Mouse (Mus musculus): ENCODE results near the gene Gm28305. TPM values are rescaled to one million over a fixed set of nuclear protein-coding genes. Genes with fewer than 3 reads are reported as not detected.

The Gm28305 gene
- polyA plus RNA-seq (2012; rRNA removed) = not detected in 2 replicates

GRCm38 (mm10) chr9:104040362-104040761, at the start of gene Gm28305:
TSS of gene Gm28305 (plus strand) at chr9:104040662.
- no peak for DNase-seq (ENCODE audit: low spot score)

DNA sequence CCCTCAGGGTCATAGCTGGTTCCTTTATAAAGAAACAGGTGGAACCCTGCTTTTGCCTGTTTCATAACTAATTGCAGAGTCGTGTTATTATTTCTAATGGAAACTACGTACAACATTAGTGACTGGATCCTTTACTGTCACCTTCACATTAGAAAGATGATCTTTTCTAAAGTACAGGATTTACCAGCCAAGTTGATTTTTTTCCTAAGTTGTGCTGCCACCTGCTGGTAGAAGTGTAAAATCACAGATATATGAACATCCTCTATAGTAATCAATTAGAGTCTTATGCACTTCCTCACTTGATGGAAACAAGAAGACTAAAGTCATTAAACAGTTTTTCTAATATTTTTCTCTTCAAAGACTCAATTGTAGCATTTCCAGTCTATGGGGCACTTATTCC, 44.0 kb upstream of the Gm28305 start:
- DNase-seq (ENCODE audit: low spot score) = no peak

DNA sequence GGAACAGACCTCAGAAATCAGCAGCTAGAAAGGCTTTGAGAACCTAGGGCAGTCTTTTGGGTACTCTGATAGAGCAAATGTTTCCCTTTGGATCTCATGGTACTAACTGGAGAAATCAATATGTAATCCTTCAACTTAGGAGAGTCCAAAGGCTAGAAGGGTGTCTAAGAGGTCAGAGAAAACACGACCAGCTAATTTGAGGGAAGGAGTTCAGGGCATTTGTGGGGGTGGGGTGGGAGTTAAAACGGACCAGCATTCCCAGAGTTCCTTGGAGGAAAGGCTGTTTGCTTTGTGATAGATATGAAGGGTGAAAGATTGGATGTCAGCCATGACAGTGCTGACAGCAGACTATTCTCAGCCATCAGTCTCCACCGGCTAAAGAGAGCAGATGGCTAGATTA, 39.9 kb upstream of the Gm28305 start:
- DNase-seq (ENCODE audit: low spot score) = no peak

DNA sequence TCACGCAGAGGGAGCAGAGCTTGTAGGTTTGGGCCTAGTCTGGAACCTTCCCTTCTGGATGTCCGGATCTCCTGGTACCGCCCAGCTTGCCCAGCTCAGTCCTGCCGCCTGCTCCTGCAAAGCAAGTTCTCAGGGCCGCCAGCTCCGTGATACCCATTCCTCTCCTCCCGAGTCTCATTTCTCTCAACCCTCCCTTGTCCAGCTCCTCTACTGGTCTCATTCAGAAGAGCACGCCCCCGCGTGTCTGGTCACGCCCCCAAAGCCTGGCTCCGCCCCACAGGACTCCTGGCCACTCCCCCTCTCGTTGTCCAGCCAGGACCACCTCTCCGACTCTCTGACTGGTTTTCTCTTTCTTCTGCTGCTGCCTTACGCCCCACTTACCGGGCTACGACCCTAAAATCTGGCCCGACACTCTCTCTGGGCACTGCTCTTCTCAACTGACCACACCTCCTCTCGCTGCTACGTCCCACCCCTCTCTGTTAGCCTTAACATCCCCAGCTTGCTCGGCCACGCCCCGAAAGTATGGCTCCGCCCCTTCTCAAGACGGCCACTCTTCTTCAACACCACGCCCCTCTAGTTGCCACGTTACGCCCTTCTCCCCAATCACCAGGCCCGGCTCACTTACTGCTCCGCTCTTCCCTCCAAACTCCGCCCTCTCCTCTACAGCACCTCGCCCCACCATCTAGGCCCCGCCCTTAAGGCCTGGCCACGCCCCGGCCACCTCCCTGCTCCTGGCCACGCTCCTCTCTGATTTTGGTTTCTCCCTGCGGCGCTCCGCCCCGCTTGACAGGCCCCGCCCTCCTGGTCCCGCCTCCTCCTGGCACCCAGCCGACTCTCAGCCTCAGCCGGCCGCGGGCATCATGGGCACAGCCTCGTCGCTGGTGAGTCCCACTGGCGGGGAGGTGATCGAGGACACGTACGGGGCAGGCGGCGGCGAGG, 38.3 kb upstream of the Gm28305 start, which contains the start of gene Nphp3:
Gene Nphp3 (plus strand): TSS at position 624 of the 939 bp plus-strand sequence.
- DNase-seq (ENCODE audit: low spot score) = peak; percentile 94

GRCm38 (mm10) chr9:104002913-104003330, 37.5 kb upstream of the Gm28305 start:
- DNase-seq (ENCODE audit: low spot score) = no peak

- DNase-seq (ENCODE audit: low spot score) = no peak
Observed at GRCm38 (mm10) chr9:104014526-104014925, 25.9 kb upstream of the Gm28305 start.

DNA sequence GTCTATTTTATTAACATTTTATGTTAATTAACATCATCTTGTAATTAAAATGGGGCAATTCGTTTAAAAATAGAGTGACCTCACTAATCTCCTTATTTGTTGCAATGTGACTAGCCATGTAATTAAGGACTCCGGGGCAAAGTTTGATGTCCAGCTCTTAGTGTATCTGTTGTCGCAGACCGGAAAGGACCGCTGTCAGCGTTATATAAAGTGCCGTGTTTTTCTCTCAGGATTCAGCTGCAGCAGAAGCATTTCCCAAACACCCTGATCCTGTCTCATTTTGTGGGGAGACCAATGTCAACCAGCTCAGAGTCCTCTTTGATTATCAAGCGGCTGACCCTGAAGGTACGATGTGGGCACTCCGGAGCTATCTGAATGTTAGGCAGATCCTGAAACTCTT, 19.4 kb upstream of the Gm28305 start:
- no peak for DNase-seq (ENCODE audit: low spot score)

DNA sequence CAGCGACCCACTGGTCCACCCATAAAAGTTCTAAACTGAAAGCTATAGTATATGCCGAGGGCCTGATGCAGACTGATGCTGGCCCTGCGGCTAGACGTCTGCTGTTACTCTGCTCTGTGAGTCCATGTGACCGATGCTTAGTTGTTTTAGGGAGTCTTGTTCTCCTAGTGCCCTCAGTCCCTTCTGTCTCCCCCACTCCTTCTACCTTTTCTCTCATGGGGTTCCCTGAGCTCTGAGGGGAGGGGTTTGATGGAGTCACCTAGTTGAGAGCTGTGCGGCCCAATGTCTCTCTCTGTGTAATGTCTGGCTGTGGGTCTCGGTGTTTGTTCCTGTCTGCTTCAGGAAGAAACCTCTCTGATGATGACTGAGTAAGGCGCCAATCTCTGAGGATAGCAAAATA, 13.3 kb upstream of the Gm28305 start:
- DNase-seq (ENCODE audit: low spot score) = no peak

DNA sequence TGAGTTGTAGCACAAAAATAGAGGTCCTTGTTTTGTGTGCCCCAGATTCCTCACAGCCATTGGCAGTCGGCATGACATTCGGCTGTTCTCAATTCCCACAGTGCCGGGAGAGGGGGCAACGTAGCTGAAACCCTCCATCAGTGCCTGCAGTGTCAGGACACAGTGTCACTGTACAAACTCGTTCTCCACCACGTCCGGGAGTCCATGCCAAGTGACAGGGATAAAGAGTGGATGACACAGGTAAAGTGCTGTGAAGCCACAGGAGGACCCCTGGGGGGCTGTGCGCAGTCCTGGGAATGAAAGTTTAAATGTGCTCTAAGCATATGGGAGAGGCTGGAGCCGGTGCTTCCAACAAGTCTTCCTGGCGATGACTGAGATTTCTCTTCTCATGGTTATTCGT, 10.6 kb upstream of the Gm28305 start:
- no peak for DNase-seq (ENCODE audit: low spot score)

GRCm38 (mm10) chr9:104034231-104034630, 6.2 kb upstream of the Gm28305 start:
- no peak for DNase-seq (ENCODE audit: low spot score)

GRCm38 (mm10) chr9:104034718-104035117, 5.7 kb upstream of the Gm28305 start:
- no peak for DNase-seq (ENCODE audit: low spot score)

DNA sequence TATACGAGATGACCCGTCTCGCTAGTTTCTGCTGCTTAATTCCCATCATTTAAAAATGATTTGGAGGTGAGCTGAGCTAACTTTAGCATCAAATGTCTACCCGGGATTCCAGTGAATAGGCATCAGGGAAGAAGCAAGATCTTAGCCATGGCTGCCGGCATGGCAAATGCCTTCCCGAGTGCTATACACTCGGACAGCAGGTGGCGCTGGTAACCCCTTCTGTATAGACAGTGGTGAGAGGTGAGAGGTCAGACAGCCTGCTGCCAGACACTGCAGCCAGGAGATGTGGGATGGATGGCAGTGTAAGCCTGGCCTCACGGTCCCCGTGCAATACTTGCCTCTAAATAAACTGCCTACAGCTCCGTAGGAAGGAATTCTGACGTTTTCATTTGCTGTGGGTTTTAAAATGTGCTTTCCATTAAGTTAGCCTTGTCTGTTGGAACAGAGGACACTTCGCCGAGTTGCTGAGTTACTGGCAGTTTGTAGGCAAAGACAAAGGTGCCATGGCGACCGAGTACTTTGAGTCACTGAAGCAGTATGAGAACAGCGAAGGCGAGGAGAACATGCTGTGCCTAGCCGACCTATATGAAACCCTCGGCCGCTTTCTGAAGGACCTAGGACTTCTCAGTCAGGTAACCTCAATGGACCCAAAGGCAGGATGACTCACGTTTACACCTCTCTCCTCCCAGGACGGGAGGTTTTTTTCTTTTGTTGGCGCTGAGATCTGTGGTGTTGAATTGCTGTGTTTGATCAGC, 5.0 kb upstream of the Gm28305 start:
- DNase-seq (ENCODE audit: low spot score) = peak; percentile 63

DNA sequence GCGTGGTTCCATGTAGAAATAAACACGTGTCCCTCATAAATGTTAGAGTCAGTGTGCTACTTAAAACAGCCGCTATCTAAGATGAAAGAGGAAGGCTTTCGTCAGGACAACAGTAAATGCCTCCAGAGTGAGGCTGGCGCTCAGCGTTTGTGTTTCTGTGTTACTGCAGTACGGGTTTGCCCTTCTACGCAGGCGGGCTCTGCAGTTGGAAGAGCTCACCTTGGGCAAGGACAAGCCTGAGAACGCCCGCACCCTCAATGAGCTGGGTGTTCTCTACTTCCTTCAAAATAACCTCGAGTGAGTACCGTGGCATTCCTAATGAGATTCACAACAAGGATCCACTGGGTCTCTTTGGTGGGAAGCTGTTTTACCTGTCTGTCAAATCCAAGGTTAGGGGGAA, 2.2 kb upstream of the Gm28305 start:
- DNase-seq (ENCODE audit: low spot score) = no peak

- DNase-seq (ENCODE audit: low spot score) = no peak
Observed at GRCm38 (mm10) chr9:104039031-104039695, 1.3 kb upstream of the Gm28305 start.

- no peak for DNase-seq (ENCODE audit: low spot score)
Observed at GRCm38 (mm10) chr9:104039742-104040141, 720 bp upstream of the Gm28305 start.

GRCm38 (mm10) chr9:104043676-104044075, 3.2 kb downstream of the Gm28305 start:
- no peak for DNase-seq (ENCODE audit: low spot score)

GRCm38 (mm10) chr9:104051028-104051427, 10.6 kb downstream of the Gm28305 start:
- no peak for DNase-seq (ENCODE audit: low spot score)

DNA sequence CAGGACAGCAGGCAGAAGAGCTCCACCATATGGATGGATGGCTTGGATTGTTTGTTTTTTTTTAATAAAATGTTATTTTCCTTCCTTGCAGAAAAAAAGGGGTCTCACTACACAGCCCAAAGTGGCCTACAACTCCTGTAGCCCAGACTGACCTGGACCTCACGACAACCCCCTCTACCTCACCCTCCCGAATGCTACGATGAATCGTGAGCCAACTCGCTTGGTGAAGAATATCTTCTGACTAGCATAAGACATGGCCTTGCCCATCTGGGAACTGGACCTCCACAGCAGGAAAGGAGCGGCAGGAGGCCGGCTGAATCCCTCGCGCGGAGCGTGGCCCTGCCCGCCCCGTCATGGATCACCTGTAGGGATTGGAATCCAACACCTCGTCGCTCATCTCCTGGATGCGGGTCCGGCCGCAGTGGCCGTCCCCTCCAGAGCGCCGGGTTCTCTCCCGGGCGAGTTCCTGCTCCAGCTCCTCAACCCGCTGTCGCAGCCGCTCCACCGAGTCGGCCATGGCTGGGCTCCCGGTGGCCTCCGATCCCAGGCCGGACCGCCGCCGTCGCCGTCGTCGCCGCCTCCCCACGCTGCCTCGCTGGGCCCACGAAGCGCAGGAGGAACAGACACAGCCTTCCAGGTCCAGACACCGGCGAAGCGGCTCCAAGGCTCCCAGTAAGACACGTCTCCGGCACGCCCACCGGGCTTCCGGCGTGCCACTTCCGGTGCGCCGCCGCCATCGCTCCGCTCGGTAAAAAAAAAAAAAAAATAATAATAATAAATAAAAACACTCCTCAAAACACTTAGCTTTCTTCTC, 22.2 kb downstream of the Gm28305 start, which contains the start of gene Uba5:
Gene Uba5 (minus strand): TSS at position 705 of the 814 bp plus-strand sequence.
- peak; percentile 63 for DNase-seq (ENCODE audit: low spot score)

DNA sequence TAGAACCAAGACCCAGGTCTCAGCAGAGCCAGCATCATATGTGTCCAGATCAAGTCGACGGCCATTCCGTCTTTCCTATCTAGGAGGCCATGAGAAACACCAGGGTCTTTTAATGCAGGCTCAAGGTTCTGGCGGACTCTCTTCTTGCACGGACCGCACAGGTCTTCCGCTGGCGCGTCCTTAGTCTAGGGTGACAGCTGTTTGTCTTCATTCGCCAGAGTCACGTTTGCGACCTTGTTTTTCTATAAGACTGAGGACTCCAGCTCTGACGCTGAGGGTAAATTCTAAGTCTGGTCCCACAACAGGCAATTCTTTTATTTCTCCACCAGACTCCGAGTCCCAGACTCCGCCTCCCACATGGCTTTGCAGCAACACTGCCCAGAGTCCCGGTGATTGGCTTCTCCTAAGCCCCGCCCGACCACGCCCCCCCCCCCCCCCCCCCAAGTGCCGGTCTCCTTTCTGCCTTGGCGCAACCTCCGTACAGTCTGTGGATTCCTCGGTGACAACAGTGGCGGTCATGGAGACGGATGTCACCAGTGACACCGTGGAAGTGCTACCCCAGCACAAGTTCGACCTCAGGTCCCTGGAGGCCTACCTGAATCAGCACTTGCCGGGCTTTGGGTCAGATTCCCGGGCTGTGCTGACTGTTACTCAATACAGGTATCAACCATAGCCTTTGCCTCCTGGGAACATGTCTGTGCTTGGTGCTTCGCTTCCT, 22.9 kb downstream of the Gm28305 start, which contains the start of gene Acad11:
Gene Acad11 (plus strand): TSS at position 134 of the 718 bp plus-strand sequence.
- peak; percentile 71 for DNase-seq (ENCODE audit: low spot score)

- no peak for DNase-seq (ENCODE audit: low spot score)
Observed at GRCm38 (mm10) chr9:104064571-104064970, 24.1 kb downstream of the Gm28305 start.
